Mouse (Mus musculus): Measurements from ENCODE around the gene Rtf2. TPM values are rescaled to one million over a fixed set of nuclear protein-coding genes. Genes with fewer than 3 reads are reported as not detected.

Rtf2 gene
- polyA plus RNA-seq (2012; rRNA removed): 58.8 and 101 TPM in 2 replicates

DNA sequence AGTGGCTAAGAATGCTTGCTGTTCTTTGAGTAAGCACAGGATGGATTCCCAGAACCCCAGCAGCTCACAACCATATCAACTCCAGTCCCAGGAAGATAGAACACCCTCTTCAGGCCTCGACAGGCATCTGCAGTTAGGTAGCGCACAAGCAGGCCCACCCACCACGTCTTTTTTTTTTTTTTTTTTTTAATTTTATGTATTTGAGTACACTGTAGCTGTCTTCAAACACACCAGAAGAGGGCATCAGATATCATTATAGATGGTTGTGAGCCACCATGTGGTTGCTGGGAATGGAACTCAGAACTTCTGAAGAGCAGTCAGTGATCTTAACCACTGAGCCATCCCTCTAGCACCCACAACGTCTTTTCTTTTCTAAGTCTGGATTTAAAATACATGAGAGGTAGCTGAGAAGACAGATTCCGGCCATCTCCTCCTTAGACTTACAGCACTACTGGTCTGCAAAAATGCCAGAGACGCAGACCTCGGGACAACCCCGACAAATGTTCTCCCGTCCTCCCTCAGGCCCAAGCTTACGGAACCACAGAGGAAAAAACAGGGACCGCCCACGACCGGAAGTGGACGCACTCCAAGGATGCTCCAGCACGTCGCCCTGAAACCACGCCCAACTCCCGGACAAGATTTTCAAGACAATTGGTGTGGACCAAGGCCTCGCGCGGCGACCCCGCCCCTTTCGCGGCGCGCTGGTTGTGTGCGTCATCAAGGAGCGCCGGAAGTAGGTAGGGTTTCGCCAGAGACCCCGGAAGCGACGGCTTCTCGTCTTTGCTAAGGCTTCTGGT, at the start of gene Rtf2:
Rtf2 (plus strand) TSS at position 714 of the 797 bp plus-strand sequence.

DNA sequence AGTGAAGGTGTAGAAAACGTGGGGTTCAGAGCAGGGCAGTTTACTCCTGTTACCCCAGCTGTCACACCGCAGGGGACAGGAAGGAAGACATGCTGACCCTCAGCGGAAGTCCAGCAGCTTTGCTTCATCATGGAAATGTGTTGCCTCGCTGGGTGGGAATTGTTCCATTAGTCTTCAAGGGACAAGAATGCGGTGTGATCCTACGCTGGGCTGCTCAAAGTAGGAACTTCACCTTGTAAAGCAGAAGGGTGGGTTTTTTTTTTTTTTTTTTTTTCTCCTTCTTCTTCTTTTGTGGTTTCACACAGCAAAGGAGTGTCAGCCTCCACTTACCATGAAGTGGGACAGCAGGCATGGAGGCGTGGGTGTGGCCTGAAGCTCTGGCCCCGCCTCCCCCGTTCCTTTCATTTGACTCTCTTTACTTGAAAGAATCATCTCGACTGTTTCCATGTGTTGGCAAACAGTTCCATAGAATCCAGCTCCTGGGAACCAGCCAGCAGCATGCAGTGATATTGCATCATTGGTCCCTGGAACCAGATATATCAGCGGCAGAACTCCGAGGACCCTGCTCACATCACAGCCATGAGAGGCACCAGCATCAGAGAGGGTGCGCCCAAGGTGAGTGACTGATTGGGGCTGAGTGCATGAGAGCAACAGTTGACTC, 46.8 kb upstream of the Rtf2 start, which contains the start of gene Cass4:
Cass4 (plus strand) TSS at position 404 of the 661 bp plus-strand sequence.

DNA sequence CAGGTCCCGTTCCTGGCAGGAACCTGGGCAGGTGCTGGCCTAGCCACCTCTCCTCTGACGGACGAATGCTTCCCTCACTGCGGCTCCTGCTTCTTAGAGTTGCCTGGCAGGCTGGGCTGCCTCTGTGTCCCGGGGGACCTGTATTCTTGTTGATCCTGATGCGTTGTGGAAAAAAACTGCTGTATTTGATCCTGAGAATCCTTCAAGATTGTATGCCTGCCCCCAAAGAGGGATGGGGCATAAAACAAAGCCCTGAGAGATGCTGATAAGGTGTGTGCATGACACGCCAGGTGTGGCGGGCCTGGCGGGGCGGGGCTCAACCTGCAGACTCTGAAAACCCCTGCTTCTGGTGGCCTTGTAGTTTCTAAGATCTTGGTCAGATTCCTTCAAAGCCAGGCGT, 18.1 kb downstream of the Rtf2 start, which contains the start of gene Gcnt7:
Gcnt7 (minus strand) TSS at position 101 of the 400 bp plus-strand sequence.

DNA sequence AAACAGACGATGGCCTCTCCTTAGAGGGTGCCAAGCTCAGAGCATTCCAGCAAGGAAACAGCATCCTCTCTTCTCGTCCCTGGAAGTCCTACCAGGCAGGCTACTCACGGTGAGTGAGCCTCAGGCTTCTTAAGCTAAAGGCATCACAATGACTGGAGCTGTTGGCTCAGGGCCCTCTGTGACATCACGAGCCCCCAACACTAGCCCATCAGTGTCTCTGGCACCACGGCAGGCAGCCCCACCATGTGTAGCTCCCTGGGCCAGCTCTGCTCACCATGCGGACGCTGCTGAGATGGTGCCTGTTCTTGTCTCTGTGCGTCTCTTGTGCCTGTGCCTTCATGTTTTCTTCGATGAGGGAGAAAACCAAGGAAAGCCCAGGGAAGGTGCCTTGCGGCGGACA, 32.0 kb downstream of the Rtf2 start, which contains the start of gene Fam209:
Fam209 (plus strand) TSS at position 203 of the 400 bp plus-strand sequence.

Other genes starting within 250 kb of the Rtf2 start
- 0.04 and 0.05 TPM in 2 replicates for gene Mc3r, start 192.1 kb upstream of the Rtf2 start, polyA plus RNA-seq (2012; rRNA removed)
- 12.0 and 18.0 TPM in 2 replicates for gene Fam210b, start 95.0 kb upstream of the Rtf2 start, polyA plus RNA-seq (2012; rRNA removed)
- 83.4 and 91.8 TPM in 2 replicates for gene Aurka, start 70.0 kb upstream of the Rtf2 start, polyA plus RNA-seq (2012; rRNA removed)
- gene Cstf1, start 69.9 kb upstream of the Rtf2 start, polyA plus RNA-seq (2012; rRNA removed): 35.0 and 53.7 TPM in 2 replicates
- gene Cass4, start 46.8 kb upstream of the Rtf2 start, polyA plus RNA-seq (2012; rRNA removed): 0.10 and 0.19 TPM in 2 replicates
- not detected in 2 replicates for gene Gcnt7, start 18.0 kb downstream of the Rtf2 start, polyA plus RNA-seq (2012; rRNA removed)
- gene Fam209, start 32.0 kb downstream of the Rtf2 start, polyA plus RNA-seq (2012; rRNA removed): 0.68 and 0.71 TPM in 2 replicates
- gene Tfap2c, start 109.0 kb downstream of the Rtf2 start, polyA plus RNA-seq (2012; rRNA removed): 8.9 and 10.8 TPM in 2 replicates

Measured in central nervous system, embryonic 11.5 days (tissue).